Mouse (Mus musculus) layer of hippocampus, adult 9-11 months (tissue): ENCODE results near the gene D16Ertd472e.

Experiments used
- DNase-seq: peaks from one replicate; pipeline ENCODE4 v3.0.0; 2022

D16Ertd472e gene

DNA sequence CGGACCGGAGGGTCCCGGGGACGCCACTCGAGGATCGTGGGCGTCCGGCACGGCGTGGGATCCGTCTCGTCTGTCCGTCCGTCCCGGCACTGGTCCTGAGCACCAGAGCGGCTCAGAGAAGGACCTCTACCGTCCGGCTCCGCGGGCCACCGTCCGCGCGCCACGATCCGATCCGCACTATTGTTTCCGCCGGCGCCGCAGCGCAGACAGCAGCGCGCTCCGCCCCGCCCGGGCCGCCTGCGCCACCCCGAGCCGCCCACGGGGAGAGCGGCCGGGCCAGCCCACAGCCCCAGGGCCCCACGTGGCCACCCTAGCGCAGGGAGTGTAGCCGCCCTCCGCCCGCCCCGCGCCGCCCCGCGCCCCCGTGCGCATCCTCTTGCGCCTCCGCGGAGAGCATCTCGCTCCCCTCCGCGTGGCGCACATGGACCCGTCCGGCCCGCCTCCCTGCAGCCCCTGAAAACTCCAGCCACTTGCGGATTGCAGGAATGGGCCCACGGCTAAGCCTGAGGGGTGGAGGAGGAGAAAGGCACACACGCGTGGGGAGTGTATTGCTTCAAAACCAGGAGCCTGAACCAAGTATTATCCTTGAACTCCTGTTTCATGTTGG lies at the start of gene D16Ertd472e:
Gene D16Ertd472e, minus strand, starts transcription at position 231 of the 607 bp plus-strand sequence.
- DNase-seq, result peak; percentile 87

DNA sequence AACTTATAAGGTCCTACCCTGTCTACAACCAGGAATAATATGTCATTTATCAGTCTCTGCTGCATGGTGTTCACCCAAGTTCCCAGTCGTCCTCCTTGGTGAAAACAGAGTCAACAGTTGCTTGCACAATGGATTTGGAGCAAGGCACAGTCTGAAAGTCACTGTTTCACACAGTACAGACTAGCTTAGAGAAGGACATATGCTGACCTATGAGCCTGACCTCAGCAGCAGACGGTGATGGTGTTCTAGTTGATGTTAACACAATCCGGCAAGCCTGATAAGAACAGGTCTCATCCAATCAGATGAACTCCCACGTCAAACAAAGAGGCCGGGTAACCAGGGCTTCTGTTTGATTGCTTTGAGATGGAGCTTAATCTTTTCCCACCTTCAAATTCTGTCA lies 46.2 kb upstream of the D16Ertd472e start:
- no peak for DNase-seq

DNA sequence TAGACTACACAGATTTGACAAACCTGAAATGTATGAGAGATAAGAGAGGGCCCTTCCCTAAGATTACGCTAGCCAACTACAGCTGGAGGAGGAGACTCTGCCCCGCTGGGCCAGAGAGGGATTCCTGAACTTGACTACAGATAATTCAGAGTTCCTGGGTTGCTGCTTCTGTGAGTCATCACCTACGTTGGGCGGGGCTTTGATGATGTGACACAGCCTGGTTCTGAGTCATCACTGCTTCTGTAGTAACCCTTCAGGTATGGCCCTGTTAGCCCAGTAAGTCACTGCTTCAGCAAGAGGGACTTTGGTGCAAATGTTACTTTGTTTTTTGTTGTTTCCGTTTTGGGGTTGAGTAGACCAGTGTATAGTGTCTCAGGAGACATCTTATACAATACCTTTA lies 42.9 kb upstream of the D16Ertd472e start:
- no peak for DNase-seq

DNA sequence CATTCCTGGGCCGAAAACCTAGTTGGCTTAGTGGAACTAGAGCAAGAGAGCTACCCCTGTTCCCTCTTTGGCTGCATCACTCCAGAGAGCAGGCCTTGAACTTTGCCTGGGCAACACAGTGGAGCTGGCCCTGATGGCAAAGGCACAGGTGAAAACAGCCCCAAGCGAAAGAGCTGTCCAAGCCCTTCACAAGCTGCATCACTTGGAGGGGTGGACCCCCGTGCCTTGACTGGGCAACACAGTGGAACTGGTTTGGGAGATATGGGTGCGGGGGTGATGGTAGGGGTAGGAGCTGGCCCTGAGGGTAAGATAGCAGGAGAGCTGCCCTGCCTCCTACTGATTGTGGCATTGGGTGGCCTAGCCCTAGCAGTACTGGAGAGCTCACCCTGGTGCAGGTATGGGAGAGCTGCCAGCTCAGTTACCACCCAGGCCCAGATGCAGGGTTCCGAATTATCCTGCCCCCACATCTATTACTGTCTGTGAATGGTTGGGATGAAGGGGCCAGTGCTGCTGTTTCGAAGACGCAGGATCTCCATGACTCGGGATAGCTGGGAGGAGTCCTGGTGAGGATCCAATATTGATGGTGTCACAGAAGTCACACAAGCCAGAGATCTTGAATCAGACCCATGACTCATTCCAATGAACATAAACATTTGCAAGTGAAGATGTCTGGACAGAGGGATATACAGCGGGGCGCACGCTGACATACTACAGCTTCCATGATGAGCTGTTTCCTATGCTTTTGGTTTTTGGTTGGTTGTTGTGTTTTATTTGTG lies 41.4 kb upstream of the D16Ertd472e start:
- DNase-seq, result no peak

DNA sequence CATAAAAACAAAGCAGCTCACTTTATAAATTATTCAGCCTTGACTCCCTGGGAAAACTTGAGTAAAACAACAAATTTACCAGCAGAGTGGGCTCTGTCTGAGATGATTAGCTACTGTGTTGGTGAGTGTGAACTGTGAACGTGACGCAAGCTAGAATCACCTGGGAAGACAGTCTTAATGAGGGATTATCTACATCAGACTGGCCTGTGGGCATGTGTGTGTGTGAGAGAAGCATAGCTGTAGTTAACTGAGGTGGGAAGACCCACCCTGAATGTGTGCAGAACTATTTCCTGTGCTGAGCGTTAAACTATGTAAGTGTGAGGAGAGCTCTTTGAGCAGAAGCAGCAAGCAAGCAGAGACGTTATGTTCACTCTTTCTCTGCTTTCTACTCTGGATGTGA lies 29.7 kb upstream of the D16Ertd472e start:
- no peak for DNase-seq

DNA sequence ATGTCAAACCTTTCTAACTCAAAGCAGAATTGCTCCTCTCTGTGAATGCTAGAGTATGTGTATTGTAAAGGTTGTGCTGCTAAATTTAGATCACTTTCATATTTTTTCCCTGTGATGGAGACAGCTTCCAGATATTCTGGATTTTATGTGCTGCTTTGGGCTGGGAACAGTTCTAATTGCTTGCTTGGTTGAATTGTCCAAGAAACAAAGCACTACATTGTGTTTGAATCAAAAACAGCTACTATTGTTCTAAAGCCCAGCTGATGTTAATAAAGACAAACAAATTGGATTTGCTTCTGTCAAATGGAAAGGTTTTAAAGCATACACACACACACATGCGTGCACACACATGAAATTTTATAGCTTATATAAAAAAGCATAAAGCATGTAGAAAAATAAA lies 22.4 kb upstream of the D16Ertd472e start:
- no peak for DNase-seq

DNA sequence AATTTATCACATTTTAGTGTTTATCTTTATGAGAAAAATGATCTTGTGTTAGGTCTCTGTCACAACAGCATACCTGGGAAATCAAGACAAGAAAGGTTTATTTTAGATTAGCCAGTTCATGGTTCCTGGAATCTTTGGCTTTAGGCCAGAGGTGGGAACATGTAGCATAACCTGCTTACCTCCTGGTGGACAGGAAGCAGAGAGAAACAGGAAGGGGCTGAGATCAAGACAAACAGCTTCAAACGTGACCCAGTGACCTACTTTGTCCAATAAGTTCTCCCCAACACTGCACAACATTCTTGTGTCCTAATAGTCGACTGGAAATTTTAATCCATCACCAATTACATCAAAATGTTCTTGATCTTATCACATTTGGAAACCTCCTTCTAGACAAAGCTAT lies 19.9 kb upstream of the D16Ertd472e start:
- no peak for DNase-seq

DNA sequence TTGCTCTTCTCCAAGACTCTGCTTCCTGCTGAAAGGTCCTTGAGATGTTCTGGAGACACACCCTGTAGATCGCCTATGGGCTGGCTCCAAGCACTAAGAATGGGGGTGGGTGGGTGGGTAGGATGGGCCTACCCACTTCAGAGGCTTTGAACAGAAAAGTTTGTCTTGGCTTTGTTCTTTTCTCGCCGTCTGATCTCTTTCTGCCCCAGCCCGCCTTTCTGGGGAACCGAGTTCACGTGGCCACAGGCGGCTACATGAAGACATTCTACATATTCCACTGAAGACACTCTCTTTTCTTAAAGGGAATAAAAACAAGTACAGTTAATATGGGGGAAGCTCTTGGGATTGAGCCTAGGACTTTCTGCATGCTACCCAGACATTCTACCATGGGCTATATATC lies 19.3 kb upstream of the D16Ertd472e start:
- no peak for DNase-seq

DNA sequence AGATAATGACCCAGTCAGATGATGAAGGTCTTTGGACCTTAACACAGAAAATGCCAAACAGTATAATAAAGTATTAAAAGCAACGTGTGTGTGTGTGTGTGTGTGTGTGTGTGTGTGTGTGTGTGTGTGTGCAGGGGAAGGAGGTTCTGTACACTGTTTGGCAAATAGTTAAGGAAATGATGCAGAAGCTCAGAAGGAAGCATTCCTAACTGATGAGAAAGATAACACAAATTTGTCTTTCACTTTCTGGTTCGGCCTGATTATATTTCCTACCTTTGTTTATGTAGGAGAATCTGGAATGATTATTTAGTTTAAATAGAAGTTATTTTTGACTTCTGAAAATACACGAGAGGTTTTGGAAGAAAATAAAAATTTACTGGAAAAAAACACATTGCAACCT lies 17.6 kb upstream of the D16Ertd472e start:
- DNase-seq, result no peak

DNA sequence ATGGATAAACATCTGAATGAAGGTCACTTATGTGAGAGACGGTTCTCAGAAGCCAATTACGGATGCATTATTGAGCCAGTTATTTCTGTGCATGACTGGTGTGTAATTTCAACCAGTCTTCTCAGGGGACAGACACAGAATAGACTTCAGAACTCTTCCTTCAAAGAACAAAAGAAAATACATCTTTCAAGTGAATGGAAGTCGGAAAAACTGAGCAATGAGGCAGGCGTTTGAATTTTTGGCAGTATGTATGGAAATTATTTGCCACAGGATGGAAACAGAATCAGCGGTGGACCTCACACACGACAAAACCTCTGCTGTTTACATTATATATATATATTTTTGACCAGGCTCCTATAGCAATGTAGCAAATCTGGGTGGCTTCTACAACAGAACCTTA lies 14.6 kb upstream of the D16Ertd472e start:
- DNase-seq, result no peak

DNA sequence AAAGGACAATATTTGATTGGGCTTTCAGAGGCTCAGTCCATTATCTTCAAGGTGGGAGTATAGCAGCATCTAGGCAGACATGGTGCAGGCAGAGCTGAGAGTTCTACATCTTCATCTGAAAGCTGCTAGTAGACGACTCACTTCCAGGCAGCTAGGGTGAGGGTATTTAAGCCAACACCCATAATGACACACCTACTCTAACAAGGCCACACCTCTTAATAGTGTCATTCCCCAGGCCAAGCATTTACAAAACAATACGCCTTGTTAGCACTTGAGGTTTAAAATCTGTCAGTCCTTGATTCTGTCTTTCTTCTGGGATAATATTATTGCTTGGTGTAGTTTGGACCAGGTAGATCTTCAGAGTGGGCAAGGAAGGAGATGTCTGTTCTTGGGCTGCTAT lies 12.3 kb upstream of the D16Ertd472e start:
- no peak for DNase-seq

DNA sequence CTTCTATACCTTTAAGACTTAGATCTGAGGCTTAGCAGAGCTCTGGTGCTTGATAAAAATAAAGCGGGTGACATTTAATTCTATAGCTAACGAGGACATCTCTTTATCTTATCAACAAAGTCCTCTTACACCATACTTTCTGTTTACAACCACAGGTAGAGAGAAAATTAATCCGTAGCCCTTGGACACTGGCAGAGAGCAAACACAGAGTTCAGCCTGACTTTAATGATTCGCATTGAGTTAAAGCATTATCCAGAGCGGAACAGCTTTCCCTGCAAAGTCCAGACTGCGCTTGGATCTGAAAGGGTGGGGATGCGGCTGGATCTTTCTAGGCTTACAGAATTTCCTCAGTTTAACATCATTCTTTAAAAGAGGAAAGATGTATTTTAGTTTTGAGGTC lies 10.1 kb upstream of the D16Ertd472e start:
- no peak for DNase-seq

DNA sequence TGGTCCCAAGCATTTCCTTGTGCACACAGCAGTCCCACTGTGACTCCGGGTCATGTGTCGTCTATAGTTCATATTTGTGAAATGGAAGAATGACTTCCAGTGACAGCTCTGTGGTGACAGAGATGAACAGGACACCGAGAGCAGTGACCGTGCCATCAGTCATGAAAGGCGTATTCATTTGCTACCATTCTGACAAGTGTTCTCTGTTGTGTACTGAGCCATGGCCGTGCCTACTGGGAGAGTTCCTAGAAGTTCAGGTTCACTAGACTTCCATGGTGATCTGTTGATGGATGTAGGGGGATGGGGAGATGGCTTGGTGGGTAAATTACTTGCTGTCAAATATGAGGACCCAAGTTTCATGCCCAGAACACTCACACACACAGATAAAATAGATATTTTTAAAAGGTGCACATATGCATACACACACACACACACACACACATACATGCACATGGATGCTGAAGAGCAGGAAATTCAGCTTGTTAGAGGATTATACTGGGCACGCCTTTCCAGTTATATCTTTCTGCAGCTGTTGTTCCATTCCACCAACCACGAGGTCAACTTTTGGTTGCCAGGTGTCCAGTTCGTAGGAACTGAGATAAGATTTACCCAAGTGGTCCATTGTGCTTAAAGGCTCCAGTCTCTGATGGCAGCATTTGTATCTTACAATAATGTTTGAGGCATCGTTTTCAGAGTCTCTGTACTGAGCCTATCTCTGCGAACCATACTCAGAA lies 9.3 kb upstream of the D16Ertd472e start:
- DNase-seq, result no peak

DNA sequence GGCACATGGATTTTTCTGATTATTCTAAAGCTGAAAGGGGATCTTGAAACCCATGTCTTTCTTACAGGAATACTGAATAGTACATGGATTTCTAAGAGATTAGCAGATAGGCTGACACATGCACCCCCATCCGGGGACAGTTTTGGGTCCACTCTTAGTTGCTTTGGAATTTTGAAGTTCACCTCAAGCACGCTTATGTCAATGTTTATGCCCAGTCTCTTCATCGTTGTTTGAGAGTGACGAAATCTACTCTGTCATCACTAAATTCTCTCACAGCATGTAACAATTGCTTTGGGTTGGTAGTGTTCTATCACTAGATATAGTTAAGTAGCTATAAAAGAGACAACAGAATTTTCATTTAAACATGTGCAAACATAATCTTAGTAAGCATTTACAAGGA lies 8.7 kb upstream of the D16Ertd472e start:
- no peak for DNase-seq

DNA sequence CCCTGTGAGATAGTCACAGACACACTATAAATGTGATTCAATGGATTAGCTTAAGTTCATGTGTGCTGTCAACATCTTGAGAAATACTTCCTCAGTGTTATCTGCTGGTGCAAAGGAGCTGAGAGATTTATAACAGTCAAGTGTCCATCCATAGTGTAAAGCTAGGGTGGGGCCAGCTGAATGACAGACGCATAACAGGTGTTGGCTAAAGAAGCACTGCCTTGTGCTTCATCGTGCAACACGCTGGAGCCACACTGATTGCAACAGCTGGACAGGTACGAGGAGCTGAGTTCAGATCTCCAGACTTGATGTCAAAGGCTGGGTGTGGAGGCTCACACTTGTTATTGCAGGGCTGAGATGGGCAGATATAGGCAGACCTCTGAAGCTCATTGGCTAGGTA lies 7.5 kb upstream of the D16Ertd472e start:
- DNase-seq, result no peak

DNA sequence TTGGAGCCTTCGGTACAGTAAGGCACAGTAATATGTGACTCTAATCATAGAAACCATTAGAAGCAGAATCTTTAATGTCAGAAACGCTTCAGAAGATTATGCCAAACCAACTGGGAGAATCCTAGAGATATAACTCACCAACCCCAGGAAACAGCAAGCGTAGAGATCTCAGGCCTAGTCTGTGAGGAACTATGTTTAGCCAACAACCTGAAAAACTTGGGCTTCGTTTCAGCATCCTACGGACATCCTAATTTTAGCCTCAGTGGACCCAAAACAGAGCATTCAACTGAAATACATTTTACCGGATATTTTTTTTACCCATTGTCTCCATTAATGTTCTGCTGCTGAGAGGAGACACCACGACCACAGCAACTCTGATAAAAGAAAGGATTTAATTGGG lies 3.9 kb upstream of the D16Ertd472e start:
- DNase-seq, result no peak

DNA sequence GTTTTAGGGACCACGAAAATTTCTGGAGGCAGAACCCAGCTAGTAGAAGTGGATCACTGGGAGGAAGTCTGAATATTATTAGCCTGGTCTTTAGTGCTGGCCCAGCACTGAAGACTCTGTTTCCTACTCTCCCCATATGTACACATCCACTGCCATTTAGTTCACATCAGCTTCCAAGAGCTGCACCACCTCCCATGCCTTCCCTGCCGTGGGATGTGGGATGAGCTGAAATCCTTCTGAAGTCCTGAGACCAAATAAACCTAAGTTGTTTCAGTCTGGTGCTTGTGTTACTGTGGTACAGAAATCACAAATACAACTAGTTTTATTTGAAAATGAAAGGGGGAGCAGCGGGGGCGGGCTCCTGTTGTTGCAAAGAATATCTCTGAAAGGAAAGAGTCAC lies 2.9 kb upstream of the D16Ertd472e start:
- DNase-seq, result no peak

DNA sequence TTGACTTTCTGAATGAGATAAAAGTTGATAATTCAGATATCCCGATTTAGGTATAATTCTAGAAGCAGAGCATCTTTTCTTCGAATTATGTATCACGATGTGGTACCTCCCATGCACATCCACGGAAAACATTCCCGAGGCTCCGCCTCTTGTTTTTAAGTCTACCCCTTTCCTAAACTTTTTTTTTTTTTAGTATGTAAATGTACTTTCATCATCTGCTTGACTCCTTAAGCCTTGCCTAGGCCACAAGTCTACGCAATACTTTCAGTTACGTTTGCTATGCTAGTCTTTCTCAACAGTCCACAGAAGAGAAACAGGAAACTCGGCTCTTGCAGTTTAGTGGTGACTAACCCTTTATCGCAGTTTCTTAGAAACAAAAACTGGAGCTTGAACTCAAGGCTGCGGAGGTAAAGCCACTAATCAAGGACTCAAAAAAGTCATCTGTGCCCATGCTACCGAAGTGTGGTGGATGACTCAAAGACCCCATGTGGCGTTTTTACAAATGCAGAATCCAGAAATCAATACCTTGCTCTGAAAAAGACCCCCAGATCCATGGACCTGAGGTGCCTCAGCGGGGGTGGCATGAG lies 670 bp upstream of the D16Ertd472e start:
- DNase-seq, result peak; percentile 23

DNA sequence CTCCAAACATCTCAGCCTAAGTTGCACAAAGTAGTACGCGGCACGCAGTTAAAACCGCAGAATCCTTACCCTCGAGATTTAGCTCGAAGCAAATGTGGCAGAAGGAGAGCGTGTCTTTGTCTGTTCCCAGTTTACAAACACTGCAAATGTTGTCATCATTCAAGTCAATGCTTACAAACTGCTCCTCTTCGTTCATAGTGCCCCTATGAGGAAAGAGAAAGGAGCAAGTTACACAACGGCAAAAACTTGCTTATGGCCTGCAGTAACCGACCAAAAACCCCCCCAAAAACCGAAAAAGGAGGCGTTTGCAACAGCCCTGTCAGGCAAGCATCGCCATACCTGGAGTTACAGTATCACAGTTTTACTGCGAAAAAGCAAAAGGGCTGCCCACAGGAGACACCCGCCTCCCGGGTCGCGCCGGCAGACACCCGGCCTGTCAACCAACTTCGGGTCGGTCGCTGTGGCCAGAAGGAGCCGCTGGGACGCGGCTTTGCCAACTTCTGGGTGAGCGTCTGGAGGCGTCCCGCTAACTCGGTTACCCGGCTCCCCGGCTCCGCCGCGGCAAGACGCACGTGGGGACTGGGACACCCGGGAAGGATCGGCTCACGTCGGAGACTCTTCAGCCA lies 543 bp downstream of the D16Ertd472e start:
- no peak for DNase-seq

DNA sequence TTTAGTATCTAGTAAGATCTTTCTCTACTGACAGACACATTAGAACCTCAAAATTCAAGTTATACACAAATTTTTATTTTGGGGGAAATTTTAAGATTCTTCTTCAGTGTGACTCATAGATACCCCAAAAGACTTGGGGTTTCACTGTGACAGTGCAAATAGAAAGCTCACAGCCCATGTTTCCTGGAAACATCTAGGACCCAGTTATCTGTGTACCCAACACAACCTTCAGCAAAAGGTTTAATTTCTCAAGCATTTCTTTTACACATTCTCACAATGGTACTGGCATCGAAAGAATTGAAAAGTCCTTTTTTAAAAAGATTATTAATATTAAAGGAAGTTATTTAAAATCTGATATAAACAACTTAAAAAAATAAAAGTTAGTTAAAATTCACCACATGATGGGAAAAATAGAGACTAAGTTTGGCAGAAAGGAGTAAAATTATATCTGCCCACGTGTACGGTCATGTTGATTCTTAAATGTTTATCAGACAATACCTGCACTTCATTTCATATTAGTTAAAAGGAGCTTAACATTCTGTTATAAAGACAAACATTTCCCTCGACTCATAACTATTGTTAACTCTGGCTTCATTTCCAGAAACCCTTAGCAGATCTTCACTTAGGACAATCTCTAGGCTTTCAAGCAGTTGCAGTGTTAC lies 1.2 kb downstream of the D16Ertd472e start:
- no peak for DNase-seq

DNA sequence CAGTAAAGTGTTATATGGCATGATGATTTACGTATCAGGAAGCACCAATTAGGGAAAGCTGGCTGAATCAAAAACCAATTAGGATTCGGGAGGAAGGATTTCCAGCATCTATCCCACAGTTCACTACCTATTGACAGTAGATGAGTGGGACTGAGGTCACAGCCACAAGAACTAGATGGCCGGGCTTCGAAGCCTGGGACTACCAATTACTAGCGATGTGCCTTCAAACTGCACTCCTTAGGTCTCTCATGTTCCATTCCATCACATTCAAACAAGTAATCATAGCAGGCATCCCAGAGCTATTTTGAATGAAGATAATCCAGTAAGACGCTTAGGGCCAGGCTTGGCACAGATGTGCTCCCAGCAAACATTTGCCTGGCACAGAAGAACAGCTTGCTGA lies 2.3 kb downstream of the D16Ertd472e start:
- DNase-seq, result no peak

DNA sequence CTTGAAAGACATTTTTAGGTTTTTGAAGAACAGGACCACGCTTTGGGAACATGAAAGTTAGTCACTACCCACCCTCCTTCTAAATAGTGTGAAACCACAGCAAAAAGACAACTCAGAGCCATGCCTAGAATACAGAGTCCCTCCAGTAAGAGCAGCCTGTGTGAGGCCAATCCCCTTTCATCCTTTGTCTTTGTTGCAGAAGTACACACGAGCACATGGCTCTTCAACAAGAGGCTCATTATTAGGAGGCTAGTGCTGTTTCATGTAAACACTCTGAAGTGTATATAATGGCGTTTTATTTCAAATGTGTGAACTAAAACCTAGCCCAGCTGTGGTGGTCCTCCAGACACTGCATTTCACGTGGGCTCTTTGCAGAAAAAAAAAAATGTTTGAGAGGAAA lies 3.5 kb downstream of the D16Ertd472e start:
- peak; percentile 20 for DNase-seq
